Mouse (Mus musculus) lung, adult 18-20 months (tissue): Measurements from ENCODE around the gene Nrarp.

Experiments used
- DNase-seq, 2 experiments: peaks; one replicate each; pipeline ENCODE4 v3.0.0; 2022; ENCODE audit warnings: mixed read lengths in 2 of 2

The Nrarp gene

DNA sequence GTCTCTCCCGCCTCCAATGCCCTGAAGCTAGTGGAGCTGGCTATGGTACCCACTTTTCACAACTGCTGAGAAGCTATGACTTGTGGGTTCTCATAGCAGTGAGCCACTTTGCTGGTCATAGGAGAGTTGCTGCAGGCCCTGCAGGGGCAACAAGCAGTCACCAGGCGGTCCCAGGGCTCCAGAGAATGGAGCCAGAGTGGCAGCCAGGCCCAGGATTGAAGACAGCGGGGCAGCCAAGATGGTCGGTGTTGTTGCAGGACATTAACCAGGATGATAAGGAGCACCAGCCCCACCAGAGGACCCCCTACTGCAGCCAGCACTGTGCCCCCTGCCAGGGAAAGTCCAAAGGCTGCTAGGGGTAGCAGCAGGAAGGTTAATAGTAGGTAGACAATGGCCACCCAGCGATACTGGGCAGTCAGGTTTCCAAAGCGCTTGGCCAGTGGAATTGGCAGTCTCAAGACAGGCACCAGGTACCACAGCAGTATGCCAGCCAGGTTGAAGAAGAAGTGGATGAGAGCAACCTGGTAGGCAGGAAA is 48.5 kb downstream of the Nrarp start:
- no peak for DNase-seq

DNA sequence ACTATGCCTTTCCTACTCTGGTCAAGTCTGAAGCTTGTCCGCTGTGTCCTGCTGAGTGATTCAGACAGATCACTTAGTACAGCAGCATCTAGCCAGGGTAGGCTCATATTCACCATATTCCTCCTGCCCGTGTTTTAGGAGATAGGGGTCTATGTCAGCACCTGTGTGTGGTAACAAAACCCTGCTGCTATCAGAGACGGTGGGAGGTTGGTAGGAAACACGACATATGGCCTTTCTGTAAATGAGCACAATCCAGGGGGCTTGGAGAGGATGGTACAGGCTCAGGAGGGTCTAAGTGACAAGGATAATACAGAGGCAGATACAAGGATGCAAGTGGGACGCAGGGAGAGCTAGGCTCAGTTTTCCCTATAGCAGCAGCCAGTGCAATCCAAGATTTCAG is 49.0 kb downstream of the Nrarp start:
- no peak for DNase-seq

DNA sequence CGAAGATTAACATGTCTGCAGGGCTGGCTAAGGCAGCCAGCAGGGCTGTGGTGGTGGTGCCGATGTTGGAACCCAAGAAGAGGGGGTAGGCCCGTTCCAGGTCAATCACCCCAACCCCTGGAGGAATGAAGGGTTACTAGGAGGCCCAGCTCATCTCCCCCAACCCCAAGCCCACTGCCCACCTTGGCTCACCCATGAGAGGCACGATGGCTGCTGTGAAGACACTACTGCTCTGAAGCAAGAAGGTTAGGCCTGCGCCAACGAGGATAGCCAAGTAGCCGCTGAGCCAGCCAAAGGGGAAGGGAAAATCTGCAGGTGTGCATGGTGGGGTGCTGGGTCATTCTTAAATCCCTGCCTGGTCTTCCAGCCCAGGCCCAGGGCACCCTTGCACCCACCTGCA is 50.0 kb downstream of the Nrarp start:
- no peak for DNase-seq

DNA sequence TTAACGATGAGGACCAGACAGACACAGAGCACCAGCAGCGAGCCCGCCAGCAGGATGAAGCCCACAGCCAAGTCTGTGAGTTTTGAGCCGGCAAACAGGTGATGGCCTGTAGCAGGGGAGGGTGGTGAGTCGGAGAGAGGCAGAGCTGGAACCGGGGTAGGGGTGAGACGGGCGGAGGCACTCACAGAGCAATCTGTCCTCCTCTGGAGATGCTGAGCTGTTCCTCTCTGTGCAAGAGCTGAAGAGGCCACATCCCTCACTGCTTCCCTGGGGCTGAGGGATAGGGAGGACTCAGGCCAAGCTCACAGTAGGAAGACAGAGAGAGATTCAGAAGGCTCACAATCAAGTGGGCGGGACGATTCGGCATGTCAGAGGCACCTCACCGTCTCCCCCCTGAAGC is 50.5 kb downstream of the Nrarp start:
- DNase-seq, result no peak
